Mouse (Mus musculus) neural tube, embryonic 11.5 days (tissue): ENCODE data around the gene Szrd1. TPM values are rescaled to one million over a fixed set of nuclear protein-coding genes. Genes with fewer than 3 reads are reported as not detected.
"Not testable (repeated sequence)": the region's sequence is repeated elsewhere in the genome, so short reads cannot be mapped to it uniquely, and the experiment has no call there.

Source experiments
- ATAC-seq: fragments of 200-750 bp; cut with Nextera tagmentation; 2 replicates; pipeline ENCODE4 v1.8.0; 2017; ENCODE audit warnings: moderate number of reproducible peaks, mild to moderate bottlenecking, moderate TSS enrichment, moderate library complexity; ENCODE audit not compliant: insufficient read depth, low FRiP score, low TSS enrichment
- DNase-seq: peaks from one replicate; pipeline ENCODE4 v3.0.0-alpha.2; 2015; ENCODE audit warnings: low spot score
- H3K27ac ChIP-seq: fragments of 300-500 bp; sonication (generic); 2 replicates; pipeline ENCODE4 v1.5.1; 2014; ENCODE audit warnings: low read depth, mild to moderate bottlenecking, low read length
- H3K27me3 ChIP-seq: fragments of 300-500 bp; sonication (generic); 2 replicates; pipeline ENCODE4 v1.6.1; 2014; ENCODE audit warnings: mild to moderate bottlenecking, low read length, mixed read lengths; ENCODE audit not compliant: control insufficient read depth, insufficient read depth
- H3K36me3 ChIP-seq: fragments of 300-500 bp; sonication (generic); 2 replicates; pipeline ENCODE4 v1.6.1; 2014; ENCODE audit warnings: mild to moderate bottlenecking, low read length, moderate library complexity, mixed read lengths; ENCODE audit not compliant: control insufficient read depth, insufficient read depth
- H3K4me1 ChIP-seq: fragments of 300-500 bp; sonication (generic); 2 replicates; pipeline ENCODE4 v1.6.1; 2014; ENCODE audit warnings: low read length, mixed read lengths; ENCODE audit not compliant: control insufficient read depth, insufficient read depth
- H3K4me2 ChIP-seq: fragments of 300-500 bp; sonication (generic); 2 replicates; pipeline ENCODE4 v1.6.1; 2014; ENCODE audit warnings: low read depth, mild to moderate bottlenecking, moderate library complexity
- H3K4me3 ChIP-seq: fragments of 300-500 bp; sonication (generic); 2 replicates; pipeline ENCODE4 v1.5.1; 2014; ENCODE audit warnings: low read depth, low read length
- H3K9ac ChIP-seq: fragments of 300-500 bp; sonication (generic); 2 replicates; pipeline ENCODE4 v1.6.1; 2014; ENCODE audit warnings: mild to moderate bottlenecking, low read length
- H3K9me3 ChIP-seq: fragments of 300-500 bp; sonication (generic); 2 replicates; pipeline ENCODE4 v1.6.1; 2016; ENCODE audit warnings: low read length; ENCODE audit not compliant: control insufficient read depth
- WGBS: fragments of 180-500 bp; shearing (Covaris S2); extraction: QIAGEN DNeasy Blood & Tissue Kit; methylation state at CpG from one replicate; pipeline ENCODE4 v1.1.7; 2014; 5-methylcytosine and 5-hydroxymethylcytosine counted together
- polyA plus RNA-seq: library from polyadenylated mRNA; unstranded; fragments of >200 nt; fragmentation: Nextera tagmentation; extraction: Ambion mirVana; gene quantifications from 2 replicates; pipeline ENCODE4 v1.2.1, GENCODE M21; 2014

Gene Szrd1
- polyA plus RNA-seq, 1 experiment from 2014 or later, result 30.7 TPM

- no peaks in the 10 kb centered on the region for H3K9me3 ChIP-seq
- H3K4me3 ChIP-seq, result no peak overlapping the region
- ATAC-seq, result no peak
- H3K27ac ChIP-seq, result no peak overlapping the region
- WGBS, result 92% methylated on average over 6 of the region's 6 CpGs
- DNase-seq, result no peak
- H3K9ac ChIP-seq, result no peak overlapping the region
- H3K4me2 ChIP-seq, result no peak overlapping the region
- no peaks in the 10 kb centered on the region for H3K27me3 ChIP-seq
- peaks cover 18% of the 10 kb centered on the region for H3K4me1 ChIP-seq
- H3K36me3 ChIP-seq, result no peaks in the 10 kb centered on the region
Measured at GRCm38 (mm10) chr4:141140967-141141366, 1.4 kb upstream of the Szrd1 start.

GRCm38 (mm10) chr4:141140354-141140753 lies 779 bp upstream of the Szrd1 start:
- not testable (repeated sequence) for H3K27ac ChIP-seq, H3K9me3 ChIP-seq, H3K4me2 ChIP-seq, H3K4me3 ChIP-seq, H3K36me3 ChIP-seq, H3K9ac ChIP-seq, DNase-seq, H3K27me3 ChIP-seq, ATAC-seq
- 91% methylated on average over 9 of the region's 9 CpGs for WGBS
- H3K4me1 ChIP-seq, result peaks cover 19% of the 10 kb centered on the region

GRCm38 (mm10) chr4:141138425-141139115 lies 1.0 kb downstream of the Szrd1 start:
- H3K27me3 ChIP-seq, result no peaks in the 10 kb centered on the region
- H3K27ac ChIP-seq, result peak overlapping the region; percentile 84
- peak overlapping the region; percentile 75 for H3K9ac ChIP-seq
- ATAC-seq, result 0 out of 2 replicates have a peak, but pooled peaks have one; percentile 14
- no peaks in the 10 kb centered on the region for H3K9me3 ChIP-seq
- H3K36me3 ChIP-seq, result no peaks in the 10 kb centered on the region
- DNase-seq, result no peak
- peak overlapping the region; percentile 89 for H3K4me2 ChIP-seq
- 5% methylated on average over 29 of the region's 29 CpGs for WGBS
- peak overlapping the region; percentile 92 for H3K4me3 ChIP-seq
- peaks cover 34% of the 10 kb centered on the region for H3K4me1 ChIP-seq

- DNase-seq, H3K9me3 ChIP-seq, H3K4me3 ChIP-seq, H3K36me3 ChIP-seq, H3K27ac ChIP-seq, H3K4me2 ChIP-seq, ATAC-seq, H3K27me3 ChIP-seq, H3K9ac ChIP-seq: not testable (repeated sequence)
- H3K4me1 ChIP-seq, result peaks cover 38% of the 10 kb centered on the region
- 85% methylated on average over 3 of the region's 3 CpGs for WGBS
Measured at GRCm38 (mm10) chr4:141137740-141138139, 1.8 kb downstream of the Szrd1 start.

GRCm38 (mm10) chr4:141136126-141136525 lies 3.4 kb downstream of the Szrd1 start:
- H3K27me3 ChIP-seq, result no peaks in the 10 kb centered on the region
- peaks cover 48% of the 10 kb centered on the region for H3K4me1 ChIP-seq
- WGBS, result 70% methylated on average over 7 of the region's 7 CpGs
- H3K9me3 ChIP-seq, result no peaks in the 10 kb centered on the region
- H3K4me2 ChIP-seq, result no peak overlapping the region
- no peak for DNase-seq
- no peak overlapping the region for H3K4me3 ChIP-seq
- H3K9ac ChIP-seq, result no peak overlapping the region
- H3K27ac ChIP-seq, result no peak overlapping the region
- ATAC-seq, result no peak
- H3K36me3 ChIP-seq, result peaks cover 2% of the 10 kb centered on the region; the same call in 1 of the 2 replicates

GRCm38 (mm10) chr4:141134751-141135530 lies 4.6 kb downstream of the Szrd1 start:
- no peaks in the 10 kb centered on the region for H3K9me3 ChIP-seq
- ATAC-seq (no peak), DNase-seq (no peak)
- H3K27me3 ChIP-seq, result no peaks in the 10 kb centered on the region
- no peak overlapping the region for H3K9ac ChIP-seq
- peak overlapping the region; percentile 62 for H3K27ac ChIP-seq
- H3K4me1 ChIP-seq, result peaks cover 48% of the 10 kb centered on the region
- no peak overlapping the region for H3K4me3 ChIP-seq
- H3K4me2 ChIP-seq, result peak overlapping the region; percentile 4; the same call in 1 of the 2 replicates
- peaks cover 2% of the 10 kb centered on the region; the same call in 1 of the 2 replicates for H3K36me3 ChIP-seq
- 86% methylated on average over 20 of the region's 20 CpGs for WGBS

- no peak for ATAC-seq
- H3K9ac ChIP-seq, result peak overlapping the region; percentile 14; the same call in 1 of the 2 replicates
- WGBS, result 29% methylated on average over 8 of the region's 8 CpGs
- H3K4me1 ChIP-seq, result peaks cover 48% of the 10 kb centered on the region
- DNase-seq, result no peak
- no peak overlapping the region for H3K4me3 ChIP-seq
- H3K9me3 ChIP-seq, result no peaks in the 10 kb centered on the region
- no peaks in the 10 kb centered on the region for H3K27me3 ChIP-seq
- H3K27ac ChIP-seq, result peak overlapping the region; percentile 62
- no peak overlapping the region for H3K4me2 ChIP-seq
- peaks cover 2% of the 10 kb centered on the region; the same call in 1 of the 2 replicates for H3K36me3 ChIP-seq
Measured at GRCm38 (mm10) chr4:141134031-141134441, 5.5 kb downstream of the Szrd1 start.

GRCm38 (mm10) chr4:141133227-141133626 lies 6.3 kb downstream of the Szrd1 start:
- H3K4me2 ChIP-seq, result no peak overlapping the region
- H3K27ac ChIP-seq, result no peak overlapping the region
- H3K4me1 ChIP-seq, result peaks cover 44% of the 10 kb centered on the region
- WGBS, result 74% methylated on average over 8 of the region's 8 CpGs
- no peak overlapping the region for H3K9ac ChIP-seq
- H3K36me3 ChIP-seq, result peaks cover 2% of the 10 kb centered on the region; the same call in 1 of the 2 replicates
- no peaks in the 10 kb centered on the region for H3K9me3 ChIP-seq
- ATAC-seq (no peak), DNase-seq (no peak)
- no peak overlapping the region for H3K4me3 ChIP-seq
- H3K27me3 ChIP-seq, result no peaks in the 10 kb centered on the region
